Mouse (Mus musculus) embryonic facial prominence, embryonic 11.5 days (tissue): ENCODE results near the gene Fgfr2. TPM values are rescaled to one million over a fixed set of nuclear protein-coding genes. Genes with fewer than 3 reads are reported as not detected.

Source experiments
- ATAC-seq: fragments of 200-750 bp; cut with Nextera tagmentation; replicated peaks from 2 replicates; pipeline ENCODE4 v1.8.0; 2017; ENCODE audit warnings: low read depth; ENCODE audit not compliant: insufficient number of reproducible peaks, low FRiP score, low TSS enrichment
- DNase-seq: peaks from one replicate; pipeline ENCODE4 v3.0.0-alpha.2; 2015; ENCODE audit warnings: low spot score
- H3K27ac ChIP-seq: fragments of 300-500 bp; sonication (generic); replicated peaks from 2 replicates; pipeline ENCODE4 v1.5.1; 2014; ENCODE audit warnings: mild to moderate bottlenecking, low read depth, low read length, control low read depth
- H3K27me3 ChIP-seq: fragments of 300-500 bp; sonication (generic); 2 replicates; pipeline ENCODE4 v1.6.1; 2014; ENCODE audit warnings: mild to moderate bottlenecking, low read length, moderate library complexity, mixed read lengths; ENCODE audit not compliant: control insufficient read depth, insufficient read depth
- H3K36me3 ChIP-seq: fragments of 300-500 bp; sonication (generic); replicated peaks from 2 replicates; pipeline ENCODE4 v1.6.1; 2014; ENCODE audit warnings: low read depth, mild to moderate bottlenecking, low read length, moderate library complexity, mixed read lengths; ENCODE audit not compliant: control insufficient read depth, insufficient read depth
- H3K4me1 ChIP-seq: fragments of 300-500 bp; sonication (generic); 2 replicates; pipeline ENCODE4 v1.6.1; 2014; ENCODE audit warnings: low read length, mixed read lengths; ENCODE audit not compliant: control insufficient read depth, insufficient read depth
- H3K4me2 ChIP-seq: fragments of 300-500 bp; sonication (generic); 2 replicates; pipeline ENCODE4 v1.6.1; 2014; ENCODE audit warnings: low read depth, mild to moderate bottlenecking, control low read depth, low read length, moderate library complexity
- H3K4me3 ChIP-seq: fragments of 300-500 bp; sonication (generic); 2 replicates; pipeline ENCODE4 v1.5.1; 2014; ENCODE audit warnings: low read depth, low read length, control low read depth
- H3K9ac ChIP-seq: fragments of 300-500 bp; sonication (generic); replicated peaks from 2 replicates; pipeline ENCODE4 v1.6.1; 2014; ENCODE audit warnings: mild to moderate bottlenecking, control low read depth, low read length
- H3K9me3 ChIP-seq: fragments of 300-500 bp; sonication (generic); replicated peaks from 2 replicates; pipeline ENCODE4 v1.6.1; 2016; ENCODE audit warnings: mild to moderate bottlenecking, low read length, inconsistent platforms, mixed read lengths; ENCODE audit not compliant: control insufficient read depth
- WGBS: fragments of 180-500 bp; shearing (Covaris S2); extraction: QIAGEN DNeasy Blood & Tissue Kit; methylation state at CpG from one replicate; pipeline ENCODE4 v1.1.7; 2014; 5-methylcytosine and 5-hydroxymethylcytosine counted together
- polyA plus RNA-seq: library from polyadenylated mRNA; unstranded; fragments of >200 nt; fragmentation: Nextera tagmentation; extraction: Ambion mirVana; gene quantifications from 2 replicates; pipeline ENCODE4 v1.2.1, GENCODE M21; 2014

Fgfr2 gene
- polyA plus RNA-seq, 1 experiment from 2014 or later = 75.6 TPM

DNA sequence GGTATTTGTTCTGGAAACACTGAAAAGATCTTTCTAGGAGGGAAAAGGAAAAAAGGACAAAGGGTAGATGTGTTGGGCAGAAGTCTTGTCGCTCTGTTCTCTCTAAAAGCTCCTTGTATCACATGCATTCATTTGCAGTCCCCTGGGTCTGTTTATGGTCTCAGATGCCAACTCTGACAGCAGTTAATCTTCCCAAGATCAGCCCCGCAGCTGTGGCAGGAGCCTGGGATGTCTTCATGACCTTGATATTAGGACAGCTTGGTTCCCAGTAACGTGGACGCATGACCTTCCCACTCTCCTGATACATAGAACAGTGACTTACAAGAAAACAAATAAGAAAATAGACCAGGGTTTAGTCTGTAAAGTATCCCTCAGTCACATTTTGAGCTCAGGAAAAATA is 2509.2 kb downstream of the Fgfr2 start:
- H3K27me3 ChIP-seq = no peaks in the 10 kb centered on the region
- WGBS = 64% methylated on average over 4 of the region's 4 CpGs
- no peaks in the 10 kb centered on the region for H3K4me1 ChIP-seq
- no peaks in the 10 kb centered on the region for H3K36me3 ChIP-seq
- no peaks in the 10 kb centered on the region for H3K9me3 ChIP-seq
- ATAC-seq = no peak
- no peak for DNase-seq
- no peak overlapping the region for H3K27ac ChIP-seq
- H3K4me2 ChIP-seq = no peak overlapping the region
- no peak overlapping the region for H3K4me3 ChIP-seq
- no peak overlapping the region for H3K9ac ChIP-seq

DNA sequence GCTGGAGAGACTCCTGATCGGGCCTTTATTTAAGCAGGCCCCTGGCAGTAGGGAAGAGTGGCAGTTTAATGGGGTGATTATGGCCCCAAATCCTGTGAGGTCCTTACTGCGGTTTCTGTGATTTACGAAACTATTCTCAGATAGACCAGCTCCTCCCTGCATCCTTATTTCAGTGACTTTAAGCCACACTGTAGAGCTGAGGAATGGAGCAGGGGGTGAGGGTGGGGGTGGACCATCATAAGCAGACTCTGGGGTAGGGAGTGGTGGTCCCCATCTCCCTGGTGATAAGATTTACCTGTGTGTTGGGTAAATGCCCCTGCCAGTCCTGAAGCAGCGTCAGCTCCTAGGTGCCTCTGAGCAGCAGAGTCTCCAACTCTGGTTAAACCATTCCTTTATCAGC is 2516.2 kb downstream of the Fgfr2 start:
- DNase-seq = no peak
- Histone ChIP-seq H3K4me3 (no peak overlapping the region), H3K27me3 (no peaks in the 10 kb centered on the region), H3K9me3 (no peaks in the 10 kb centered on the region), H3K4me1 (no peaks in the 10 kb centered on the region), H3K27ac (no peak overlapping the region), H3K36me3 (no peaks in the 10 kb centered on the region), H3K4me2 (no peak overlapping the region), H3K9ac (no peak overlapping the region)
- no peak for ATAC-seq
- WGBS = 80% methylated on average over 4 of the region's 4 CpGs

DNA sequence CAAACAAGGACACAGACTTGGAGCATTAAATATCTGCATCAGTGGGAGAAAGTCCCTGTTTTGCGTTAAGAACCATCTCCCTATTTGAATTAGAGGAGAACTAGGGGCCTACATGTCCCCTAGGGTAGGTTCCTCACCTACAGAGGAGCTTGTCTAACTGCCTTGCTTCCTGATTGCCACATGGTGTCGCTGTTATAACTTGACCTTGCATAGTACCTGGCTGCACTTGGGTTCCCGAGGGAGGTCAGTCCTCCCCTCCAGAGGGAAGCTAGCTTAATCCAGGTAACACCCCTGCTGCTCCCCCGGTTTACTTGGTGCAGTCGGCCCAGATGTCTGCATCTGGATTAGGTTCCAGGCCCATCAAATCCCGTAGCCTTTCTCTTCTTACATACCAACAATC is 2518.0 kb downstream of the Fgfr2 start:
- H3K9ac ChIP-seq = no peak overlapping the region
- no peaks in the 10 kb centered on the region for H3K4me1 ChIP-seq
- H3K4me2 ChIP-seq = no peak overlapping the region
- 28% methylated on average over 6 of the region's 6 CpGs for WGBS
- H3K27me3 ChIP-seq = no peaks in the 10 kb centered on the region
- no peak overlapping the region for H3K27ac ChIP-seq
- DNase-seq (peak; percentile 48), ATAC-seq (no peak)
- no peak overlapping the region for H3K4me3 ChIP-seq
- H3K36me3 ChIP-seq = no peaks in the 10 kb centered on the region
- no peaks in the 10 kb centered on the region for H3K9me3 ChIP-seq

DNA sequence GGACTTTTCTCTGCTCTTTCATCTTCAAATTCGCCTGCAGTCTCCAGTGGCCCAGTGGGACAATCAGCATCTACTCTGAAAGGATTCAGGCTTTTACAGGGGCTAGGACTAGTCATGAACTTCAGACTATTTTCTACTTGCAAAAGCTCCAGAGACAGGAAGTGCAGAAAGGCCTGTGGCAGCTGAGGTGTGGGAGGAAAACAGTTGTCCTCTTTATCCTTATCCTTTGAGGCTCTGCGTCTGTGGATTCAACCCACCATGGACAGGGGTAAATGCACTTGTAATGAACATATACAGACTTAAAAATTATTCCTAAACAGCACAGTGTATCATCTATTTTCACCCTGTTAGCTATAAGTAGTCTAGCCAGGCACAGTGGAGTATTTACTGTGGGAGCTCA is 2518.8 kb downstream of the Fgfr2 start:
- H3K27ac ChIP-seq = no peak overlapping the region
- H3K9me3 ChIP-seq = no peaks in the 10 kb centered on the region
- H3K27me3 ChIP-seq = no peaks in the 10 kb centered on the region
- H3K4me3 ChIP-seq = no peak overlapping the region
- no peaks in the 10 kb centered on the region for H3K36me3 ChIP-seq
- DNase-seq (no peak), ATAC-seq (no peak)
- no peaks in the 10 kb centered on the region for H3K4me1 ChIP-seq
- no peak overlapping the region for H3K4me2 ChIP-seq
- H3K9ac ChIP-seq = no peak overlapping the region
- WGBS = 75% methylated on average over 2 of the region's 2 CpGs

DNA sequence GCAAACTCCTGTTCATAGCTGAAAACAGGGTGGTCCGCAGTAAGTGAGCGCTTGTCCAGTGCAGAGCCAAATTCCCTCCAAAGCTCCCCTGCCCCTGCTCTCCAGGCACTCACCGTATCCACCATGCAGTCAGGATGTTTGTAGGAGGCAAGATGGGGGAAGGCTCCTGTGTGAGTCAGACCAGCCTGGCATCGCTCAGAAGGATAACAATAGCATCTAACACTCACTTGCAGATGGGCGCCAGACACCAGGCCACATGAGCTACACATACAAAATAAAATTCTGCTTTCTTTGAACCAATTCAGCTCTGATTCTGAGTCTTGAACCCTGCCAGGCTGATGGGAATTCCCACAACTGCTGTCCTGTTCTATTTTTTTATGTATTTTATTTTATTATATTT is 2519.6 kb downstream of the Fgfr2 start:
- Histone ChIP-seq H3K36me3 (no peaks in the 10 kb centered on the region), H3K4me1 (no peaks in the 10 kb centered on the region), H3K4me2 (no peak overlapping the region), H3K4me3 (no peak overlapping the region), H3K27ac (no peak overlapping the region), H3K9me3 (no peaks in the 10 kb centered on the region), H3K9ac (no peak overlapping the region), H3K27me3 (no peaks in the 10 kb centered on the region)
- ATAC-seq (no peak), DNase-seq (no peak)
- WGBS = 85% methylated on average over 5 of the region's 5 CpGs

DNA sequence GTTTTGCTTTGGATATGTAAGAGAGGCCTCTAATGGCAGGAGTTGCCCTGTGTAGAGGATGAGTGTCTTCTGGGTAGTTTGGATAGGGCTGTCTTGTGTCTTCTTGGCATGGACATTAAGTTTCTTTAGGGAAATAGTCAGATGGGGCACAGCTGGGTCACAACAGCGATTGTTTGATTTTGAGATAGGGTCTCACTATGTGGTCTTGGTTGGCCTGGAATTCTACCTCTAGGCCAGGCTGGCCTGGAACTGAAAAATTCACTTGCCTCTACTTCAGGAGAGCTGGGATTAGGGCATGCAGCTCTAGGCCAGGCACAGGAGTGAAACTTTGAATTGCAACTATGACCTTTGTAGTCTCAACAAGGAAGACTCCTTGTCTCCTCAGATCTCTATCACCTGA is 2520.3 kb downstream of the Fgfr2 start:
- Histone ChIP-seq H3K4me3 (no peak overlapping the region), H3K9me3 (no peaks in the 10 kb centered on the region), H3K36me3 (no peaks in the 10 kb centered on the region), H3K4me2 (no peak overlapping the region), H3K9ac (no peak overlapping the region), H3K27ac (no peak overlapping the region), H3K27me3 (no peaks in the 10 kb centered on the region), H3K4me1 (no peaks in the 10 kb centered on the region)
- ATAC-seq (no peak), DNase-seq (no peak)
- 88% methylated on average over 1 of the region's 1 CpGs for WGBS

DNA sequence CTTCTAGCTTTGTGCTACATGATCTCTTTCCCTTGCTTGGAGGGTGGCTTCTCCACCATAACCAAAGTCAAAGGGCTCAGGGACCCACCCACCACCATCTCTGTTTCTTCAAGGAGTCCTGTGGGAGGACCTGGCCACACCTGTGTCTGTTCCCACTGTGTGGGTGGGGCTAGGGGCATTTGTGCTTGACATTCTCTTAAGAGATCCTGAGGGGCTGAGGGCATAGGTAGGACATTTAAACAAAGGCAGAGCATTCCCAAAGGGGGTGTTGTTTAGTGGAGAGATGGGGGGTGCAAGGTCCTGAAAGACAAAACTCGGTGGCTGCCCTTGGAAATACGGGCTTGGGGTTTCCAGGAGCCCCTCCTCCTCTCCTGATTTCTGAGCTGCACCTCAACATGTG is 2522.6 kb downstream of the Fgfr2 start:
- Histone ChIP-seq H3K9me3 (no peaks in the 10 kb centered on the region), H3K9ac (no peak overlapping the region), H3K4me1 (no peaks in the 10 kb centered on the region), H3K27me3 (no peaks in the 10 kb centered on the region), H3K4me3 (no peak overlapping the region), H3K4me2 (no peak overlapping the region), H3K36me3 (no peaks in the 10 kb centered on the region), H3K27ac (no peak overlapping the region)
- no peak for ATAC-seq
- DNase-seq = no peak
- WGBS = 58% methylated on average over 2 of the region's 2 CpGs

DNA sequence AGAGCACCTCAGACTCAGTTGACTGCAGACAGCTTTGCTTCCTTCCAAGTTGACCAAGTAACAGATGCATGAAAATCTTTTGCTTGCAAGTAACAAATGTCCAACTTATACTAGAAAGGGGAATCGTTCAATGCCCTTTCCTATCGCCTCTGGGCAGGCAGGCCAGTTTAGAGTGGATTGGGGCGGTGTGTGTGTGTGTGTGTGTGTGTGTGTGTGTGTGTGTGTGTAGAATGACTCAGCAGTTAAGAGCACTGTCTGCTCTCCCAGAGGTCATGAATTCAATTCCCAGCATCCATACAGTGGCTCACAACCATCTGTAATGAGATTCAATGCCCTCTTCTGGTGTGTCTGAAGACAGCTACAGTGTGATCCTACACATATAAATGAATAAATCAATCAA is 2523.1 kb downstream of the Fgfr2 start:
- no peak overlapping the region for H3K4me3 ChIP-seq
- H3K36me3 ChIP-seq = no peaks in the 10 kb centered on the region
- no peaks in the 10 kb centered on the region for H3K27me3 ChIP-seq
- H3K27ac ChIP-seq = no peak overlapping the region
- H3K4me2 ChIP-seq = no peak overlapping the region
- no peak for DNase-seq
- no peaks in the 10 kb centered on the region for H3K4me1 ChIP-seq
- WGBS = 91% methylated on average over 3 of the region's 3 CpGs
- no peaks in the 10 kb centered on the region for H3K9me3 ChIP-seq
- H3K9ac ChIP-seq = no peak overlapping the region
- no peak for ATAC-seq

DNA sequence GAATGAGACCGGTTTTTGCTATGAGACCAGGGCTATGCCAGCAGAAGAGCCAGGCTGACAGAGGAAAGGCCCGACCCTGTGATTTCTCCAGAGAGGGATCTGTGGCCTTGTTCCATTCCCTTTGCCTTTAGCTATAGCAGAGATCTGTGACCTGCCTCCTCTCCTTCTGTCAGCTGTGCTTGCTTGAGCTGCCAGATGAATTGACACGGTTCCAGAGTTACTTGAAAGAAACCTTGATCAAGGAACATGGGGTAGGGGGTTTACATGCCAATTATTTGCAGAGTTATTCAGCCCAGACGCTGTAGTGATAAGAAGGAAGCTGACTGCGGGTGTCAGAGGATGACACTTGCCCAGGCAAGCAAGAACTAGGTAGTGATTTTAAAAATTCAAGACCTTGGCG is 2525.6 kb downstream of the Fgfr2 start:
- no peak overlapping the region for H3K9ac ChIP-seq
- 69% methylated on average over 6 of the region's 6 CpGs for WGBS

More for the DNA sequence above, 2525.6 kb downstream of the Fgfr2 start:
- no peak overlapping the region for H3K4me2 ChIP-seq
- no peaks in the 10 kb centered on the region for H3K27me3 ChIP-seq
- no peaks in the 10 kb centered on the region for H3K4me1 ChIP-seq
- H3K27ac ChIP-seq = no peak overlapping the region
- no peak for DNase-seq
- no peak for ATAC-seq
- no peak overlapping the region for H3K4me3 ChIP-seq
- no peaks in the 10 kb centered on the region for H3K36me3 ChIP-seq
- no peaks in the 10 kb centered on the region for H3K9me3 ChIP-seq
